Mouse (Mus musculus): ENCODE results near the gene Tsacc. TPM values are rescaled to one million over a fixed set of nuclear protein-coding genes. Genes with fewer than 3 reads are reported as not detected.
A peak's percentile ranks its signal among the peaks of the same experiment; 100 is the strongest.

Gene Tsacc
- polyA plus RNA-seq, 1 experiment from 2014 or later, result 9.1 TPM

GRCm38 (mm10) chr3:88247666-88248065 lies 49.1 kb downstream of the Tsacc start:
- WGBS, result 33% methylated on average over 9 of the region's 9 CpGs
- no peak overlapping the region for H3K4me2 ChIP-seq (replicated peaks; ENCODE audit: low read depth)
- ATAC-seq (ENCODE audit: low FRiP score, low TSS enrichment) (peak; percentile 22; the same call in 1 of the 2 replicates), DNase-seq (ENCODE audit: low spot score) (no peak)
- H3K9me3 ChIP-seq (ENCODE audit: control insufficient read depth, low read length), result no peaks in the 10 kb centered on the region
- TF ChIP-seq EP300 (optimal IDR thresholded peaks at IDR 0.05) (no peak), CTCF (IDR thresholded peaks at IDR 0.05; ENCODE audit: low read depth) (no peak)
- no peaks in the 10 kb centered on the region for H3K36me3 ChIP-seq (ENCODE audit: control insufficient read depth, insufficient read depth, low read length)
- no peak overlapping the region for H3K9ac ChIP-seq (ENCODE audit: low read length)
- no peak overlapping the region for H3K27ac ChIP-seq (replicated peaks)
- no peaks in the 10 kb centered on the region for H3K4me1 ChIP-seq (replicated peaks; ENCODE audit: control insufficient read depth, insufficient read depth)
- peaks cover 3% of the 10 kb centered on the region; the same call in 1 of the 2 replicates for H3K27me3 ChIP-seq (ENCODE audit: control insufficient read depth, insufficient read depth, low read length)
- no peak overlapping the region for H3K4me3 ChIP-seq (ENCODE audit: low read depth, low read length)

GRCm38 (mm10) chr3:88245811-88246210 lies 51.0 kb downstream of the Tsacc start:
- H3K27me3 ChIP-seq (ENCODE audit: control insufficient read depth, insufficient read depth, low read length), result peaks cover 3% of the 10 kb centered on the region; the same call in 1 of the 2 replicates

GRCm38 (mm10) chr3:88244071-88244470 lies 52.7 kb downstream of the Tsacc start:
- DNase-seq (ENCODE audit: low spot score) (peak; percentile 61), ATAC-seq (ENCODE audit: low FRiP score, low TSS enrichment) (no peak)
- H3K9me3 ChIP-seq (ENCODE audit: control insufficient read depth, low read length), result no peaks in the 10 kb centered on the region
- no peaks in the 10 kb centered on the region for H3K4me1 ChIP-seq (replicated peaks; ENCODE audit: control insufficient read depth, insufficient read depth)
- H3K4me3 ChIP-seq (ENCODE audit: low read depth, low read length), result no peak overlapping the region
- H3K9ac ChIP-seq (ENCODE audit: low read length), result no peak overlapping the region
- no peak overlapping the region for H3K27ac ChIP-seq (replicated peaks)
- WGBS, result 4% methylated on average over 2 of the region's 2 CpGs
- TF ChIP-seq EP300 (optimal IDR thresholded peaks at IDR 0.05) (no peak), CTCF (IDR thresholded peaks at IDR 0.05; ENCODE audit: low read depth) (peak; percentile 82)
- H3K27me3 ChIP-seq (ENCODE audit: control insufficient read depth, insufficient read depth, low read length), result peaks cover 9% of the 10 kb centered on the region; the same call in 1 of the 2 replicates
- H3K4me2 ChIP-seq (replicated peaks; ENCODE audit: low read depth), result no peak overlapping the region
- no peaks in the 10 kb centered on the region for H3K36me3 ChIP-seq (ENCODE audit: control insufficient read depth, insufficient read depth, low read length)

More at GRCm38 (mm10) chr3:88245811-88246210, 51.0 kb downstream of the Tsacc start:
- no peak for ATAC-seq (ENCODE audit: low FRiP score, low TSS enrichment)
- H3K4me1 ChIP-seq (replicated peaks; ENCODE audit: control insufficient read depth, insufficient read depth), result no peaks in the 10 kb centered on the region
- no peaks in the 10 kb centered on the region for H3K9me3 ChIP-seq (ENCODE audit: control insufficient read depth, low read length)
- no peak overlapping the region for H3K4me2 ChIP-seq (replicated peaks; ENCODE audit: low read depth)
- 22% methylated on average over 13 of the region's 13 CpGs for WGBS
- H3K27ac ChIP-seq (replicated peaks), result no peak overlapping the region
- no peak overlapping the region for H3K4me3 ChIP-seq (ENCODE audit: low read depth, low read length)
- no peak overlapping the region for H3K9ac ChIP-seq (ENCODE audit: low read length)
- TF ChIP-seq EP300 (optimal IDR thresholded peaks at IDR 0.05) (no peak), CTCF (IDR thresholded peaks at IDR 0.05; ENCODE audit: low read depth) (peak; percentile 89)
- peak; percentile 78 for DNase-seq (ENCODE audit: low spot score)
- H3K36me3 ChIP-seq (ENCODE audit: control insufficient read depth, insufficient read depth, low read length), result no peaks in the 10 kb centered on the region

GRCm38 (mm10) chr3:88242531-88242930 lies 54.3 kb downstream of the Tsacc start:
- H3K9ac ChIP-seq (ENCODE audit: low read length), result no peak overlapping the region
- WGBS, result 3% methylated on average over 13 of the region's 13 CpGs
- H3K4me1 ChIP-seq (replicated peaks; ENCODE audit: control insufficient read depth, insufficient read depth), result no peaks in the 10 kb centered on the region
- H3K27me3 ChIP-seq (ENCODE audit: control insufficient read depth, insufficient read depth, low read length), result peaks cover 9% of the 10 kb centered on the region; the same call in 1 of the 2 replicates
- ATAC-seq (ENCODE audit: low FRiP score, low TSS enrichment) (peak; percentile 59), DNase-seq (ENCODE audit: low spot score) (peak; percentile 81)
- no peak overlapping the region for H3K4me2 ChIP-seq (replicated peaks; ENCODE audit: low read depth)
- no peak overlapping the region for H3K4me3 ChIP-seq (ENCODE audit: low read depth, low read length)
- no peaks in the 10 kb centered on the region for H3K36me3 ChIP-seq (ENCODE audit: control insufficient read depth, insufficient read depth, low read length)
- no peak overlapping the region for H3K27ac ChIP-seq (replicated peaks)
- TF ChIP-seq EP300 (optimal IDR thresholded peaks at IDR 0.05), result no peak
- peak; percentile 90 for TF ChIP-seq CTCF (IDR thresholded peaks at IDR 0.05; ENCODE audit: low read depth)
- H3K9me3 ChIP-seq (ENCODE audit: control insufficient read depth, low read length), result no peaks in the 10 kb centered on the region

- DNase-seq (ENCODE audit: low spot score), result no peak
- Histone ChIP-seq H3K27ac (replicated peaks) (no peak overlapping the region), H3K4me3 (ENCODE audit: low read depth, low read length) (no peak overlapping the region), H3K27me3 (ENCODE audit: control insufficient read depth, insufficient read depth, low read length) (peaks cover 9% of the 10 kb centered on the region; the same call in 1 of the 2 replicates), H3K9me3 (ENCODE audit: control insufficient read depth, low read length) (no peaks in the 10 kb centered on the region), H3K9ac (ENCODE audit: low read length) (no peak overlapping the region), H3K4me1 (replicated peaks; ENCODE audit: control insufficient read depth, insufficient read depth) (no peaks in the 10 kb centered on the region), H3K36me3 (ENCODE audit: control insufficient read depth, insufficient read depth, low read length) (no peaks in the 10 kb centered on the region), H3K4me2 (replicated peaks; ENCODE audit: low read depth) (0 out of 2 replicates have a peak overlapping the region, but pooled peaks have one; percentile 17)
- 4% methylated on average over 48 of the region's 48 CpGs for WGBS
- TF ChIP-seq EP300 (optimal IDR thresholded peaks at IDR 0.05) (no peak), CTCF (IDR thresholded peaks at IDR 0.05; ENCODE audit: low read depth) (no peak)
- no peak for ATAC-seq (ENCODE audit: low FRiP score, low TSS enrichment)
These were observed 55.6 kb downstream of the Tsacc start for GRCm38 (mm10) chr3:88241045-88241786.

GRCm38 (mm10) chr3:88239446-88239845 lies 57.4 kb downstream of the Tsacc start:
- Histone ChIP-seq H3K27me3 (ENCODE audit: control insufficient read depth, insufficient read depth, low read length) (peaks cover 9% of the 10 kb centered on the region; the same call in 1 of the 2 replicates), H3K4me2 (replicated peaks; ENCODE audit: low read depth) (no peak overlapping the region), H3K27ac (replicated peaks) (no peak overlapping the region), H3K36me3 (ENCODE audit: control insufficient read depth, insufficient read depth, low read length) (no peaks in the 10 kb centered on the region), H3K4me1 (replicated peaks; ENCODE audit: control insufficient read depth, insufficient read depth) (no peaks in the 10 kb centered on the region), H3K9me3 (ENCODE audit: control insufficient read depth, low read length) (no peaks in the 10 kb centered on the region), H3K4me3 (ENCODE audit: low read depth, low read length) (no peak overlapping the region), H3K9ac (ENCODE audit: low read length) (no peak overlapping the region)
- DNase-seq (ENCODE audit: low spot score), result no peak
- no peak for TF ChIP-seq EP300 (optimal IDR thresholded peaks at IDR 0.05)
- no peak for TF ChIP-seq CTCF (IDR thresholded peaks at IDR 0.05; ENCODE audit: low read depth)
- ATAC-seq (ENCODE audit: low FRiP score, low TSS enrichment), result no peak
- 71% methylated on average over 4 of the region's 4 CpGs for WGBS

Data from stomach, postnatal 0 days (tissue).